Mouse (Mus musculus): ENCODE data around the gene Ccrl2. TPM values are rescaled to one million over a fixed set of nuclear protein-coding genes. Genes with fewer than 3 reads are reported as not detected.

Gene Ccrl2
- total RNA-seq, 2 experiments from 2014 or later: 1.4 to 1.8 TPM

DNA sequence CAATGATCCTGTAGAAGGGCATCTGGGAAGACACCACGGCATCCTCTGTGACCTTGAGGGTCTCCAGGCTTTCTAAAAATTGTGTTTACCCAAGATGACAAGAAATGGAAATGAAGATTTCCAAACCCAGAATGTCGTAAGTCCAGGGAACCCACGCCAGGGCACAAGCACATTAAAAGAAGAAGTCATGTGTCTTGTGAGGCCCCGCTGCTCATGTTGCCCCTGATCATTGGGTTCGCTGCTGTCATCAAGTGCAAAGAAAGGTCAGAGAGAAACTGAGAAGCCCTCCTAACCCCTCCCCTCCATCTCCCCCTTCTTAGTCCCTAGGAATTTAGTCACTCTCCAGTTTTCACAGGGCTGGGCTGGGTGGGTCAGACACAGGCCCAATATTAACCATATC is 5.5 kb upstream of the Ccrl2 start:
- no peak for DNase-seq (ENCODE audit: low spot score in 2 of 2)

DNA sequence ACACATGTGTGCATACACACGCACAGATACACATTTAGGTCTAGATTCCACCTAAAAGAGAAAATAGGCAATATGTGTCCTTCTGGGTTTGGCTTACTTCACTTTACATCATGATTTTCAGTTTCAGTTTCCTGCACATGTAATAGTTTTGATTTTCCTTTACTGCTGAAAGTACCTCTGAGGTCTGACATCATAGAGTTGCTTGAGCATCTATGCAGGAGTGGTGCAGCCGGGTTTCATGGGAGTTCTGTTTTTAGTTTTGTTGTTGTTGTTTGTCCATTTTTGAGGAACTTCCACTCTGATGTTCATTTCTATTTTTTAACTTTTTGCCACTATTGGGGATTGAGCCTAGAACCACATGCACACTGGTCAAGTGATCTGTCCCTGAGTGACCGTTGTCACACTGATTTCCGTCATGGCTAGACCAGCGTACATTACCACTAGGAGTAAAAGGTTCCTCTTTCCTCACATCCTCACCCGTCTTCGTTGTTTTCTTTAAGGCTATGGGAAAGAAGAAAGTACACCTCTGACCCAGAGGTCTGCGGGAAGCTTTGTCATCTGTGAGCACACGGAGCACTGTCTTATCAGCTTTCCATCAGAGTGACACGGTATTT is 1.7 kb upstream of the Ccrl2 start:
- DNase-seq (ENCODE audit: low spot score in 2 of 2): no peak

DNA sequence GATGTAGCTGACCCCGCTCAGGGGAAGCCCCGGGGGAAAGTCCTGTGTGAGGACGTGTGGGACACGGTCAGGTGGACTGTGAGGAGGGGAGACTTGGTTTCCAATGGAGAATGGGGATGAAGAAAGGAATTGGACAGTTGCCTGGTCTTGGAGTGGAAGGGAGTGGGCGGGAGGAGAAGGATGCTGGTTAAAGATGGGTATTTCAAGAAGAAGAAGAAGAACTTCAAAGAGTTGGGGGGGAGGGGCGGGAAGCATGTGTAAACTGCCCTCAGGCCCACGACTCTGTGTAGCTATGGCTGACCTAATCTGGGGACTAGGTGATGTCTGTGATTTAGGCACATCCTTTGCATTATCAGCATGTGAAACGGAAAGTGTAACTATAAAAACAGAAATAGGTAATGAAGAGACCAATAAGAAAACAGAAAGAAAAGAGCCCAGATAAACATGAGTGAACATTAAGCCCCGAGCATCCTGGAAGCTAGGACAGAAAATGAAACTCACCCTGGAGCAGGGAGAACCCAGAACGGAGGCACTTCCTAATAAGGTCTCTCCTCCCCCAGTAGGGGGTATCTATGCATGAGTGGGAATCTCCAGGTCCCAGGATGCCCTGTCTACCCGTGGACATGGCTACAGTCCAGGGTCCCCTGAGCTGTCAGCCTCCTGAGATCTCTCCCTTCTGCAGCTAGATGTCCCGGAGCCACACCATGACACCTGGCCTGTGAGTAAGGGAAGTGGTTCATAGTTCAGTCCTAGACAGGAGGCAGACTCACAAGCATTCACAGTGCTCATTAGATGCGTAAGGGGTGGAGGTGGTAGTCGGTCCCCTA is 438 bp upstream of the Ccrl2 start:
- DNase-seq (ENCODE audit: low spot score in 2 of 2): no peak

DNA sequence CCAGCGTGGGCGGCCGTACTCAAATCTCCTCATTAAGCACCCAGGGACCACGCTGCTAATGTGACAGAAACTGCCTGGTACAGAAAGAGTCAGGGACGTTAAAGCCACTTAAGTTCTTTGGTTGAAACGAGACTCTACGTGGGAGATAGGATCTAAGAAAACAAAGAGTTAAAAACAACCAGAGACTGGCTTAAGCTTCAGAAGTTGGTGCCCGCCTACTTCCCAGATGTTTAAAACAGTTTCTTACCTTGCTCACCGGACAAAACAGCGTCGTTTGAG is 861 bp downstream of the Ccrl2 start:
- DNase-seq (ENCODE audit: low spot score in 2 of 2): no peak

DNA sequence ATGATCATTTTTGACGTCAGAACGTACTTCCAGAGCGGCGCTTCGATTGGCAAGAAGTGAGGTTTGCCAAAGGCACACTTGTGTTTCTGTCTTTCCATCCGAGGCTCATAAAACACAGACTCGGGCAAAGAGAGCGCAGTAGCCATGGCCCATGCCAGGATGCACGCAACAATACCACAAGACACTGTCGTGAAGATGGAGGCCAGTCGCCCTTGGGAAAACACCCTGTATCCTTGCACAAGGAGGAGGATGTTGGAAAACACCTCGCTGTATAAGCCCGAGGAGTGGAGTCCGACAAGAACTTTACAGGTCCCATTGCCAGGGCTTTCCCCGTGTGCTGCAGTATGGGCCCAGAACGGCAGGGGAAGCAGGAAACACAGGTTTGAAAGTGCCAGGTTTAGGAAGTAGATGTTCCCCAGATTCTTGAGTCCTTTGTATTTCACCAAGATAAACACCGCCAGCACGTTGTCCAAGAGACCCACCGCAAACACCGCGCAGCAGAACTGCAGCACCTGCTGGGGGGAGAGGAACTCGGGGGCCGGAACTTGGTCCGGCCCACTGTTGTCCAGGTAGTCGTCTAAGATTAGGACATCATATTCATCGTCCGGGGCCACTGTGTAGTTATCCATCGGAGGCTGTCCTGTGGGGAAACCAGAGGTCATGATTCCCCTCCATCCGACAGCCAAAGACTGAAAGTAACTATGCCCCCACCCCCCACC is 1.4 kb downstream of the Ccrl2 start:
- DNase-seq (ENCODE audit: low spot score in 2 of 2): no peak

DNA sequence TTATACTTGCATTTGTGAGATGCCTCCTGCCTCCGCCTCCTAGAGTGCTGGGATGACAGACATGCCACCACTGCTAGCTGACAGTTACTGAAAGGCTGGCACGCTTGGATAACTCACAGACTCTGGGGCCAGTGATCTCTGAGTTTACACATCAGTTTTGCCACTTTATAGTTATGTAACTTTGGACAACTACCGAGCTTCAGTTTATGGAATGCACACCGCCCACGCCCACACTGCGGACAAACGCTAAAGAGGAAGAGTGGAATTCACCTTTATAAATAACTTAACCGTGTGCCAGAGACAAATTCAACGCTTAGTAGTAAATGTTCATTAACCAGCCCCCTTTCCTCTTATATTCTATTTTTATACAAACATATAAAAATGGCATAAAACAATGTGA is 2.4 kb downstream of the Ccrl2 start:
- no peak for DNase-seq (ENCODE audit: low spot score in 2 of 2)

DNA sequence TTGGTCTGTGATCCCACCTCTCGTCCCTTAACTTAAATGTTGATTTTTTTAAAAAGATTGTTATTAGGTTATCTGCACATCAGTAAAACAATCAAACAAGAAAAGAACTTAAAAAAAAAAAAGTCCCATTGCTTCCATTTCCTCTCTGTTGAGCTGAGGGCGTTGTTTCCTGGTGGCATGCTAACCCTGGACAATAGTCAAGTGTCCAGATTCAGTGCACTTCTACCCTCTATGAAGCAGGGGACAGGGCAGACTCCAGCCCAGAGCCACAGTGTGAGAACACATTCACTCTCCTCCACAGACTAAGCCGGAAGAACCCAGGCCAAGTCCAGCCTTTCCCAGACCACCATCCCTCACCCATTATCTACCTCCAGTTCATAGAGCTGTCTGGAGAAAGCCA is 8.9 kb downstream of the Ccrl2 start:
- no peak for DNase-seq (ENCODE audit: low spot score in 2 of 2)

DNA sequence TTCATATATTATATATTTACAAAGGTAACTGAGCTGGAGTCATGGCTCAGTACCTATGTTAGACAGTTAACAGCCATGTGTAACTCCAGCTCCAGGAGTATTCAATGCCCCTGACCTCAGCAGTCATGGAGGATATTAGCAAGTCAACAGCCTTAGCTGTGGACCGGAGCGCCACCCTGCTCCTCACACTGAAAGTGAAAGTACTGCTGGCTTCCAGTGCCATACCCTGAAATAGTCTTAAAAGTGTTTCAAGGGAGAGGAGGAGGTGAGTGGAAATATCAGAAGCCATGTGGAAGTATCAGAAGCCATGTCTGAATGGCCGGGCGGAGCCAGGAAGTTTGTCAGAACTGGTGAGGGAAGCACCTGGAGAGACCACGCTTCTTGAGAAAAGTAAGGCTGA is 10.1 kb downstream of the Ccrl2 start:
- DNase-seq (ENCODE audit: low spot score in 2 of 2): no peak

DNA sequence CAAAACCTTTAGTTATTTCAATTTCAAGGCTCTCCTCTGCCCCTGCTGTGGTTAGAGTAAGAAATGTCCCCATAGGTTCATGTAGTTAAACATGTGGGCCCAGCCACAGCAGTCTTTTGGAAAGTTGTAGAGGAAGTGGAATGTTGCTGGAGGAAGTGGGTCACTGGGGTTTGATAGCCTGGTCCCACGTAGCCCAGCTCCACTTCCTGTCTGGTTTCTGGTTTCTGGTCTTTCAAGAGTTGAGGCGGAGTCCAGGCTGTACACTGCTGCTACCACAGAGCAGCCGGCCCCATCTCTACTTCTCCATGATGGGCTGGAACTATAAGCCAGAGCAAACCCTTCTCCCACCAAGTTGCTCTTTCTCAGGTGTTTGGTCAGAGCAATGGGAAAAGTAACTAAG is 11.1 kb downstream of the Ccrl2 start:
- no peak for DNase-seq (ENCODE audit: low spot score in 2 of 2)

DNA sequence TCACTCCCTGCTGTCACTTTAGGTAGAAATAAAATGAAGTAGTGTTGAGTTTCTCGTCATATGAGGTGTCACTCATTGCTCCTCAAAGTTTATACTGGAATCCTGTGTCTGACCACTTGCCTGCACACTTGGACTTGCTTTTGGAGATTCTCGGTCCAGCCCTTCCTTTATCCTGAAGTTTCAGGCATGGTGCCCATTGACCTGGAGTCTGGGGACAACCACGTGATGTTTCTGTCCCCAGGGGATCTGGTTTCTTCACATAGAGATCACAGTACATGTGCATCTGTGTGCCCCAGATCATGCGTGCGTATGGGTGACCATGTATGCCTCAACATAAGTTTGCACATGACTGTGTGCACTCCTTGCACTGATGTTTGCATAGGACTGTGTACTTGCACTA is 15.1 kb downstream of the Ccrl2 start:
- DNase-seq (ENCODE audit: low spot score in 2 of 2): no peak

DNA sequence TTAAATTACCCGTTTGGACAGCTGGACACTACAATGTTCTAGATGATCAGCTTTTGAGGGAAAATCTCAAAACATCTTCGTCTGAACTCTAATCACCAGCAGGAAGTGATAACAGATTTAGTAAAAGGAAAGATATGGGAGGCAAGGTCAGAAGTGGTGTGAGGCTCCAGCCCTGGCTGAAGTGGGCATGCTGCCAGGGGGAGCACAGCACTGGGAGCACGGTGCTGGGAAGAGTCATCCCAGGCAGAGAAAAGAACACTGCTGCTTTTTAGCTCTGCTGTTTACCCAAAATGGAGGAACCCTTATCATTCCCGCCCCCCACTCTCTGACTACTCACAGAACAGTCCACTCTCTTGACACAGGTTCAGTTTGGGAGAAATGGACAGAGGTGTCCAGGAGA is 17.4 kb downstream of the Ccrl2 start:
- no peak for DNase-seq (ENCODE audit: low spot score in 2 of 2)

DNA sequence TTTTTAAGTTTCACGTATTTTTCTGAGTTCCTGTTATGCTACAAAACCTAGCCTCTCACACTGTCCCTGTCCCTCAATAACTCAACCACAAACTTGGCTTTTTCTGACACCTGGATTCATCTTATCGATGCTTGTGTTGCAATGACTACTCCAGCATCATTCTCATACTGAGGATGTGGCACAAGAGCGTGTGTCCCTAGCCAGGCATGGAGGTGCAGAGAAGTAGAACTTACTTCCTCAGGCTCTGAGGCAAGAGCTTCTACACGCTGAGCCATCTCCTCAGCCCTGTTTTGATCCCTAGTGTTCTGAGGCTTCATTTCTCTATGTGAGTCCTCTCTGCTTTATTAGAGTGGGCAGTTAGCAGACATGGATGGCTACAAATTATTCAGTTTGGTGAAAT is 23.6 kb downstream of the Ccrl2 start:
- DNase-seq (ENCODE audit: low spot score in 2 of 2): no peak

DNA sequence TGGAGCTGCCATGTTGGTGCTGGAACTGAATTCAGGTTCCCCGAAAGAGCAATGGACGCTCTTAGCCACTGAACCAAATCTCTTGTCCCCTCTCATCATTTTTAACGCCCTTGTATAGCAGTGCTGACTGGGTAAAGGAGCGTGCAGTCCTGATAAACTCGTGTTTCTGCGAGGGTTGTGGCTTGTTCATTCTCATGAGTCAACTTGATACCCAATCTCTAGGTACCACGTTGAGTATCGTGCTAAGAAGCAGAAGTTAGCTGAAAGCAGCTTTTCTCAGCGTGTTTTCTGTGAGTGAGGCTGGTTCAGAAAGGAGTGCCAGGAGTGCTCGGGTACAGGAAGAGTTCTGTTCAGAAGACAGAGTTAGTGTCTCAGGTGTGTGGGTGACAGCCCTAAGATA is 30.5 kb downstream of the Ccrl2 start:
- DNase-seq (ENCODE audit: low spot score in 2 of 2): no peak

DNA sequence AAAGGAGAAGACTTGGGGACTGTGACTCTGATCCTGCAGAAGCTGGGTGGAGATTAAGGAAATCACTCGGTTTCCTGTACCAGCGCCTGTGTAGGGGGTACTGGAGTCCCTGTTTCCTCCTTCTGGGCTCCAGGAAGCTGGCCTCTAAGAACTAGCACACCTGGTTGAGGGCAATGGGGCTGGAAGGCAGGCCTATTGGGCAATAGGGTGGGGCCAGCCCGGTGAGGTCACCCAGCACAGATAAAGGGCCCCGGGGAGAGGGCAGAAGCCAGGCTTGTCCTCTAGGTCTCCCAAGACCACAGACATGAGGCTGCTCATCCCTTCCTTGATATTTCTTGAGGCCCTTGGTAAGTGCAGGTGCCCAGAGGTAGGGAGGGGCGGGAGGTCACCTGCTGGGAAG is 38.3 kb downstream of the Ccrl2 start, which contains the start of gene Ltf:
Ltf (plus strand) TSS at position 250 of the 400 bp plus-strand sequence.
- no peak for DNase-seq (ENCODE audit: low spot score in 2 of 2)

DNA sequence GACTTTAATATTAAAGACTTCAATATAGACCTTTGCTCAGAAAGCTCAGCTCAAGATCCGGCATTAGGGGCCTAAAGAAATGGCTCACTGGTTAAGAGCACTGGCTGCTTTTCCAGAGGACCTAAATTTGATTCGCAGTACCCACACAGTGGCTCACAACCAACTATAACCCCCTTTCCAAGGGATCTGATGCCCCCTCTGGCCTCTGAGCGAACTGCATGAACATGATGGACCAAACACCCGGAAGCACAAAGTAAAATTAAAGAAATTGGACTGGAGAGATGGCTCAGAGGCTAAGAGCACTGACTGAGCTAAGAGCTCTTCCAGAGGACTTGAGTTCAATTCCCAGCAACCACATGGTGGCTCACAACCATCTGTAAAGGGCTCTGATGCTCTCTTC is 41.7 kb downstream of the Ccrl2 start:
- no peak for DNase-seq (ENCODE audit: low spot score in 2 of 2)

DNA sequence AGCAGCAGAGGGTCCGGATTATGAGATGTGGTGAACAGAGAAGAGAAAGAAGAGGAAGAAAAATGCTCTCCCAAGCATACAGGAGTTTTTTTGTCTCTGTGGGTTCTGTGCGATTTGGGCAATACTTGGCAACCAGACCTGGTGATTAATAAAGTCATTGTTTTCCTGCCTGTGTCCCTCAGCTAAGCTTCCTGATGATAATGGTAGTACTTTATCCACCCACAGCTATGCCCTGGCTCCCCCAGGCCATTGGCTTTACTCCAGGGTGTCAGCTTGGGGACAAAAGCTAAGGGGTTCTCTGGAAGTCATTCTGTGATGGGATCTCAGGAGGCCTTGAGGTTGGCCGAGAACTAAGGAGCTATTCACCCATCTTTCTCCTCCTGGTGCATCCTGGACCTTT is 45.3 kb downstream of the Ccrl2 start:
- DNase-seq (ENCODE audit: low spot score in 2 of 2): no peak

DNA sequence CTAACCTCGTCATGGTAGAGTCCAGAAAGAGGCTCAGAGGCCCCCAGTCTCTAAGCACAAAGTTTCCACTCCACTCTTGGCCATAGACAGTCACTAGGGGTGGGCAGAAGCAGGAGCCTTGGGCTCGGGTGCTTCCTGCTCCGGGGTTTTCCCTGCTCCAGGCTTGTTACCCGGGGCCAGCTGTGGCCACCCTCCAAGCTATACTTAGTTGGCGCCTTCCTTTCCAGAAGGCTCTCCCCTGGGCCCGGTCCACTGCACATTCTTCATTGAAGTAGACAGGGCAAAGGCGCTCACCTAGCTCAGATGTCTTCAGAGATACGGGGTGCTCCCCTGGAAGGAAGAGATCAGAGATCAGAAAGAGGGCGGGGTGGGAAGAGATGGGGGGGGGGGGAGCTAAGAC is 45.8 kb downstream of the Ccrl2 start:
- no peak for DNase-seq (ENCODE audit: low spot score in 2 of 2)

DNA sequence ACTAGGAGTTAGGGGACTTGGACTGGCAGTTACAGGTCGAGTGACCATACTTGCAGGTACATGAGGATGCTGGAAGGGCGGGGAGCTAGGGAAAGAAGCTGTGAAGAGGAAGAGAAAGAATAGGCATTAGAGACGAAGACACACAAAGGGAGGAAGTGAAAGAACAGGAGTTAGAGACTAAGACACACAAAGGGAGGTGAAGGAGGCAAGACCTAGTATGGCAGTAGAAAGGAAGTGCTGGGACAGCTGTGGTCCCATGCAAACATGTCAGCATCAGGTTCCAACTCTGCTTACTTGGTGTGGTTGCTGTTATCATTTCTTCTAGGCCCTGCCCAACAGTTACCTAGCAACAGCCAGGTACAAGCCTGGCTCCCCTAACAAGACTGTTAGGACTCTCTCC is 47.6 kb downstream of the Ccrl2 start:
- DNase-seq (ENCODE audit: low spot score in 2 of 2): no peak

DNA sequence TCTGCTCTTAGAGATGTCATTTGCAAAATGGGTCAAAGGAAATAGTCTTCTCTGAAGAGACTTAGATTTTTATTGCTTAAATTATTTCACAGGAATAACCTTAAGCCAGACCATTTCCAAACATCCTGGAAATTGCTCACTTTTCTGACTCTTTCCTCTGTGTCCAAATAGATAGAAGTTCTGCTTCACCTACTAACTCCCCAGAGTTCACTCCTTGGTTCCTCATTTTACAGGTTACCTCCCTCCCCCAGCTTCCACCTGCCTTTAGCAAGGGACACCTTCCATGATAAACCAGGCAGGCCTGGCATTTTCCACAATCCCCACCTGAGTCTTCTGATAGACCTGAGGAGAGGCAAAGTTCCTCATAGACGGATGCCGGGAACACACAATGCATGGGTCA is 50.8 kb downstream of the Ccrl2 start:
- no peak for DNase-seq (ENCODE audit: low spot score in 2 of 2)
